Mouse (Mus musculus) urinary bladder, adult 18-20 months (tissue): Measurements from ENCODE around the gene Slco3a1.

Source experiments
- DNase-seq, 2 experiments: peaks; one replicate each; pipeline ENCODE4 v3.0.0; 2022; ENCODE audit warnings: low spot score in 2 of 2, mixed read lengths in 2 of 2

Gene Slco3a1

GRCm38 (mm10) chr7:74303611-74304300 is 250.8 kb downstream of the Slco3a1 start:
- DNase-seq, result no peak

GRCm38 (mm10) chr7:74303081-74303480 is 251.5 kb downstream of the Slco3a1 start:
- DNase-seq, result no peak

GRCm38 (mm10) chr7:74286531-74286930 is 268.0 kb downstream of the Slco3a1 start:
- no peak for DNase-seq

GRCm38 (mm10) chr7:74280371-74280770 is 274.2 kb downstream of the Slco3a1 start:
- DNase-seq, result no peak

- DNase-seq, result no peak
Observed at GRCm38 (mm10) chr7:74279356-74279755, 275.2 kb downstream of the Slco3a1 start.

- no peak for DNase-seq
Observed at GRCm38 (mm10) chr7:74270089-74270394, 284.5 kb downstream of the Slco3a1 start.

- no peak for DNase-seq
Observed at GRCm38 (mm10) chr7:74269283-74270088, 285.1 kb downstream of the Slco3a1 start.

- no peak for DNase-seq
Observed at GRCm38 (mm10) chr7:74266511-74267168, 287.9 kb downstream of the Slco3a1 start.

GRCm38 (mm10) chr7:74256291-74256690 is 298.3 kb downstream of the Slco3a1 start:
- no peak for DNase-seq

- no peak for DNase-seq
Observed at GRCm38 (mm10) chr7:74252066-74252465, 302.5 kb downstream of the Slco3a1 start.

GRCm38 (mm10) chr7:74241236-74241635 is 313.3 kb downstream of the Slco3a1 start:
- DNase-seq, result no peak

- no peak for DNase-seq
Observed at GRCm38 (mm10) chr7:74240459-74241172, 314.0 kb downstream of the Slco3a1 start.
